Mouse (Mus musculus): ENCODE data around the gene Tmem156.

Gene Tmem156

DNA sequence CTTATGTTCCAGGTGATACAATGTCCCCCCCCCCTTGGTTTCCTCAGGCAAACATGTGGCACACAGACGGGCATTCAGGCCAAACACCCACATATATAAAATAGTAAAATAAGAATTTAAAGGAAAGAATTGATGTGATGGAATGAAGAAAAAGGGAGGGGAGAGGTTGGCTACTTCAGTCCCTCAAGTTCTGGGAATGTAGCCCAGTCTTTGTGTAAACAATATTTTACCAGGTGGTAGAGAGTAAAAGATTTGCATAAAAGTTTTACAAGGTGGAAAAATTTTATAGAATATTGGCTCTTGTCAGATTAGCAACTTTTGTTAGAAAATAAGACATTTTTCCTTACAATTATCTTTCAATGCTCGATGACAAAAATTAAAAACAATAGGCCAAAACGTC is 4.9 kb upstream of the Tmem156 start:
- DNase-seq: no peak

DNA sequence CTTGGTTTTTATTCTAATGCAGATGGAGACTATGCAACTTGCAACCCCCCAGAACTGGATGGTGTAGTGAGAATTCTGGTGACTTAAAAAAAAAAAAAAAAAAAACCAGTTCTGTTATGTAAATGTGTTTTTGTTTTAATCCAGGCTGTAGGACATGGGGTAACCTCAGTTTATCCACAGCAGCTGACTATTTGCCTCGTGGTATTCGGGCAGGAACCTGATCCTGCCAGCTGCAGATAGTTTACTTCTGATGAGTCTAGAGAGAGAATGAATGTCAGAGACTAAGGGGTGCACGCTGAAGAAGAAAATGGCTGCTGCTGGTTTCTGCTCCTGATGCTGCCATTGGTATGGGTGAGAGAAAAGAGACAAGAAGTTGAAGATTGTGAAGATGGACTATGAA is 4.2 kb upstream of the Tmem156 start:
- no peak for DNase-seq

DNA sequence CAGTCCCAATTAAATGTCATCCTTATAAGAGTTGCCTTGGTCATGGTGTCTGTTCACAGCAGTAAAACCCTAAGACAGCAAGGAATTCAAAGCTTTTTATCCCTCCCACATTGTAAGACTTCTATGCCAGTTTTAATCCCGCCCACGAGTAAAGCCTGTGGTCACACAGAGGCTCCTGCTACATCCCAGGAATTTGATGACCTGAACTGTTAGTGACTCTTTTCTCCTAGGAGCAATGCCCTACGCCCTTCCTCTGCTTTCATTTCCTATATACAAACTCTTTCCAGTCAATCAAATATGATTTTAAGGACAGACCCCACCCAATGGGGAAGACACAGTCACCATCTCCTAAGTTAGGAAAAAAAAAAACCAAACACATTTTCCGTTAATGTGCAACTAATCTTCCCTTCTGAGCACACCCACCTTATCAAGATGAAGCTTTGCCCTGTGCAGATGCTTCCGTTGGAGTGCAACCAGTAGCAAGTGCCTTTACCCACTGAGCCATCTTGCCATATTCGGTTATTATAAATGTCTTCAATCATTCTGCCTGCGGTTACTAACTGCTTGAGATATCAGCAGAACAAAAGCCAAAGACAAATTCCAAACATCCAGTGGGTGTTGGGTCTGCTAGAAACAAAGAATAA is 3.1 kb upstream of the Tmem156 start:
- DNase-seq: peak; percentile 63

DNA sequence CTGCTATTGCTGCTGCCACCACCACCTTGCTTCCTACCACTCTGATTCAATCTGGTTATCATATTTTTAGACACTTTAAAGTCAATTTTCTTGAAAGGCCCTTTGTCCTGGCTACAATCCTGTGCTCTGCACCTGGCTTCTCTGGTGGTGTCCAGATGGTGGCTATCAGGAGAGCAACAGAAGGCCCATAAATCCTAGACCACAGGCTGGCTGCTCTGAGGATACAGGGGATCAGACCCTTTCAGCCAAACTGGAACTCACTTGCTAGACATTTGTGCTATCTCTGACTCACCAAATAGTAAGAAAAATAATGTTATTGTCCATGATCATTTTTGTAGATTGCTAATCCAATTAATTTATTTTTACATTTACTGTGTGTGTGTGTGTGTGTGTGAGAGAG is 1.8 kb upstream of the Tmem156 start:
- DNase-seq: peak; percentile 53

DNA sequence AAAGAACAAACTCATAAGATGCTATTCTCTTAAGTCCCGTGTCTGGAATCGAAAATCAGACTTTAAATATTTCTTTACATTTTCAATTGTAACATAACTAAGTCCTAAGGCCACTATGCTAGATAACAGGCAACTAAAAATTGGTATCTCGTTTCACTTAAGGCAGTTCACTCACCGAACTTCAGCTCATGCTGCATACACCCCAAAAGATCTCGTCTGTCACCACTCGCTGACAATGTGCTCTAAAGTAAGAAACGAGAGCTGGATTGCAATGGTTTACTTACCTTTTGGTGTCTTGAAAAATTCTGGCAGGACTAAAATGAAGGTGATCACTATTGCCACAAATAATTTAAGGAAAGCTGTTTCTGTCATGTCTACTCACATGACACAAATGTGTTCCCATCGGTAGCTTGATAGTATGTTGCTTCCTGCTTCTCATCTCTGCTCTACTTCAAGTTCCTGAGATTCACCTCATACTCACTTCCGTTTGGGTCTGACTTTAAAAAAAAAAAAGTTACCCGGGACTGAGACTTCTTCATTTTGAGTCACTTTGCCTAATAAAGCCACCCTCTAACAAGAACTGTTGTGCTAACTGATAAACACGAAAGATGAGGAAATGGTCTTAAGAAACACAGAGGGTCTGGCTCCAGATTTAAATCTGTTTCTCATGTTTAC is 611 bp downstream of the Tmem156 start:
- peak; percentile 24 for DNase-seq

DNA sequence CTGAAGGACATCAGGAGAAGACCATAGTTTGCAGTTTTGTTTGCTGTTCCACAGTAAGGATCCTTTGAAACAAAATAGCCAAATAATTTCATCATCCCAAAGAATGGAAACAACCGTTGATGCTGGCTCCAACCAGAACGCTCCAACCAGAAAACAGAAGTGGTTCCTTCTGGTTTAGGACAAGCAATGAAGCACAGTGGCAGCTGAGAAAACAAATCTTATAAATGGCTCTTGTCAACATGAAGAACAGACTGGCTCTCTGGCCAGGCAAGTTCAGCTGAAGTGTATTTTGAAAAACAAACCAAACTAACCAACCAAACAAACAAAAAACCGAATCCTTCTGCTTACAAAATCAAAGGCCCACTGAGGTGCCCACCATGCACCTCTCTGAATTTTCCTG is 2.2 kb downstream of the Tmem156 start:
- DNase-seq: peak; percentile 28

DNA sequence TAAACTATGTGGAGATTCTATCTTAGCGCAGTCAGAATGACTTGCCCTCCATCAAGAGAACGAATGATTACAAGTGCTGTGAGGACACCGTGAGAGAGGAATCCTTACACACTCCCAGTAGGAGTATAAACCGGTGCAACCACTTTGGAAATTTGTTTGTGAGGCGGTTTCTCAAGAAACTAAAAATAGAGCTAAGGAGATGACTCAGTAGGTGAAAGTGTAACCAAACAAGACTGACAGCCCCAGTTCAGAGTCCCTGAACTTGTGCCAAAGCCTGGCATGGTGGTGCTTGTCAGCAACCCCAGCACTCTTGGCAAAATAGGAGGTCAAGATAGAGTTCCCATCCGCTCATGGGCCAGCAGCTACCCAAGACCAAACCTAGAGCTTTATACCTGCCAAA is 5.4 kb downstream of the Tmem156 start:
- peak; percentile 93 for DNase-seq

DNA sequence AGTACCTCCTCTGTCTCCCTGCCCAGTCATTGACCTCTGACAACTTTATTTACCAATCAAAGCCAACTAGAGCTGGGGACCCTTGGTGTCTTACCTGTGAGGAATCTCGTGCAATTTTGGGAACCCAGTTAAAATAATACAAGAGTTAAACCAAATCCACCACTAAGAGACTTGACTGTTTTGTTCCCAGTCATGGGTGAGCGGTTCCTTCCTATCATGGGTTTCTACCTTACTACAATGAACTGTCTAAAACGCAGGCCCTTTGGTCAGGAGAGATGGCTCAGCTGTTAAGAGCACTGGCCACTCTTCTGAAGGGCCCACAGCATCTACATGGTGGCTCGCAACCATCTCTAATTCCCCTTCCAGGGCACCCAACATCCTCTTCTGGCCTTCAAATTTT is 10.1 kb downstream of the Tmem156 start:
- peak; percentile 50 for DNase-seq

DNA sequence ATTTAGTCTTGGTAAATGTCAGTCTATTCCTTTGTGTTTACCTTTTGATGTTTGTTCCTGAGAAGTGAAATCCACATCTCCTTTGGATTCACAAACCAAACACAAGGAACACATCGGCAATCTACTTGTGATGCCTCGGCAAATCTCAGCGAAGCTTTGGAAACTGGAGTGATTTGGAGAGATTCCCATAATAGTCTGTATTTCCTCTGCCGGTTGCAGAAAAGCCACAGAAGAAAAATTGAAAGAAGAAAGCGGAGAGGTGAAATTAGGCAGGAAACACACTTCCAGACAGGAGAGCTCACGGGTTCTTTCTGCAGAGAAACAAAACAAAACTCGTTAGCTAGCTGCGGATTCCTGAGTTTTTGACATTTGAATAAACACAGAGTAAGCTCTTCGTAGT is 12.1 kb downstream of the Tmem156 start:
- no peak for DNase-seq

DNA sequence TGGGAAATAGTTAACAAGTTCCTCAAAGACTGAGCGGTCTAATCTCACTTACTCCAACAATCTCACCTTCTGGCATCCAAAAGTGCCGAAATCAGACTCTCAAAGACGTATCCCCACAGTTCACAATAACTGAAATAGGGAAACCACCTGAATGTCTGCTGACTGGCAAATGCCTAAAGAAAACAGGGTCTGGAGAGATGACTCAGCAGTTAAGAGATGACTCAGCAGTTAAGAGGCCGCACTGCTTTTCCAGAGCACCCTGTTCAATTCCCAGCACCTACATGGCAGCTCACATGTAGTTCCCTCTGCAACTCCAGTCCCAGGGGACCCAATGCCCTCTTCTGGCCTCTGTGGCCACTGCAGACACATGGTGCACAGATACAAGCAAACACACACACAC is 13.9 kb downstream of the Tmem156 start:
- DNase-seq: no peak

DNA sequence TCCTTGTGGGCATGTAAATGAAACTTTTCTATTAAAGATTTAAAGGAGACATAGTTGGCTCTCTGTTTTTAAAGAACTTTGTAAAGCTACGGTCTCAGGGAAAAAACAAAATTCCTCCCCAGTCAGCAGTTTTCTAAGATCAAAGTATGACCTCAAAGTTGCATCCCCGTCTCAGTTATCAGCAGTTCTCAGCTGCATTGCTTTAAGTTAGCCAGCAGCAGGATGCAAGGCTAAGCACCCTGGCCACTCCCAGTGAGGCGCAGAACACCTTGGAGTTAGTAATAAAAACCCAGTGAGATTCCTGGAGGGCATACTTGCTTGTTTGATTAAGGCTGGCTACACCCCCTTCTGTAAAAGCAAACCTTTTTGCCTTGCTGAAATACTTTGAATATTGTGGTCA is 15.2 kb downstream of the Tmem156 start:
- DNase-seq: no peak

DNA sequence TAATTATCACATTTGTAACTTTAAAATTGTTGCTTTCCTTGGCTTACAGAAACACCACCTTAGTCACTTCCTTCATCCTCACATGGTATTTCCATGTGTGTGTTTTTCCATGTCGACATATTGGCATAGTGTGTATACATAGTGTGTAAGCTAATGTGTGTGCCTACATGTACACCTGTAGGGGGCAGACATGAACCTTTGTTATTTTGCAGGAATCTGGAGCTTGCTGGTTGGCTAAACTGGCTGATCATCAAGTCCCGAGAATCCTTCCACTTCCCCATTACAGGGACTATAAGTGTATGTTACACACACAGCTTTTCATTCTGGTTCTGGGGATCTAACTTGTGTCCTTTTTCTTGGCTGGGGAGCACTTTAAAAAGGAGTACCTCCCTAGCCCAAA is 15.8 kb downstream of the Tmem156 start:
- no peak for DNase-seq

DNA sequence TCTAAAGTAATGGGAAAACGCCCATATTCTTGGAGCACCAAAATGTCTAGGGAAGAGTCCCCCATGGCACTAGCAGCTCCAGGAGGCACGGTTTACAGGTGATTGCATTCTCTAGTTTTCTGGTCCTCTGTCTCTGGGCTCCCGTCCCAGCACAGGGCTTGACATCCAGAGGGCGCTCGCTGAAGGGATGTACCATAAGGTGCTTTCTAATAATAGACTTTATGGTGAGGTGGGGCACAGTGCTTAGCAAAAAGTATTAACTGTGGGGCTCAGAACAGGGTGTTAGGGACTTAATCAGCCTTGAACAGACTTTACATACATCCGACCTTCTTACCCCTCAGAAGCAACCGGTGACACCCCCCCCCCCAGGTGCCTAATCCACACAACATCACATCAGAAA is 17.2 kb downstream of the Tmem156 start:
- no peak for DNase-seq

DNA sequence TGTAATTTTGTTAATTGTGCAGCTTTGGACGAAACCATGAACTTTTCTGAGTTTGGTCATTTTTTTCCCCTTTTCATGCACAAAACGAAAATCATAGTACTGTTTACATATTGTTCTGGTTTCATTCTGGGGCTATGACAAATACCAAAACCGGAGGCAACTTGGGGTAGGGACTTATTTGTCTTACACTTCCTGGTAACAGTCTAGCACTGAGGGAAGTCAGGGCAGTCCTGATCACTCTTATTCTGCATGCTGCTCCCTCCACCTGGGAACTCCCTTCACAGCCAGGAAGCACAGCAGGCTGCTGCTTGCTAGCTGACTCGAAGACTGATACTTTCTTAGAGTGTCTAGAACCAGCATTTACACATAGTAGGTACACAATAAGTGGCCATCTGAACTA is 18.7 kb downstream of the Tmem156 start:
- no peak for DNase-seq

DNA sequence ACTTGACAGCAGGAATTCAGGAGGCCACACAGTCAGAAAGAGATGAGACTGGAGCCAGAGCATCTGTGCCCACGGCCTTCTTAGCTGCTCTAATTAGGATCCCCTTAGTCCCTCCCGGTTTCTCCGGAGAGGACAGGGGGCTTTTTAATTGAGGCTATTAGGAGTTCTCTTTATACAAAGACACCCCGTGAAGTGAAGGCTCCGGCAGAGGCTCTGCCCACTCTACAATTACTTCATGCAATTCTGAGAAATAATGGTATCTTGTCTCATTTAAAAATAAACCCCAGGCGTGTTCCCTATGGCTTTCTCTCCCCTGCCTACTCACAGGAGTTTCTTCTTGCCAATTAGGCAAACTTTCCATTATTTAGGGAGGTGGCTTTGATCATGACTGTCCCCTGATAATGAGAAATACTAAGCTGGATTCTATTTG is 20.2 kb downstream of the Tmem156 start:
- DNase-seq: no peak

DNA sequence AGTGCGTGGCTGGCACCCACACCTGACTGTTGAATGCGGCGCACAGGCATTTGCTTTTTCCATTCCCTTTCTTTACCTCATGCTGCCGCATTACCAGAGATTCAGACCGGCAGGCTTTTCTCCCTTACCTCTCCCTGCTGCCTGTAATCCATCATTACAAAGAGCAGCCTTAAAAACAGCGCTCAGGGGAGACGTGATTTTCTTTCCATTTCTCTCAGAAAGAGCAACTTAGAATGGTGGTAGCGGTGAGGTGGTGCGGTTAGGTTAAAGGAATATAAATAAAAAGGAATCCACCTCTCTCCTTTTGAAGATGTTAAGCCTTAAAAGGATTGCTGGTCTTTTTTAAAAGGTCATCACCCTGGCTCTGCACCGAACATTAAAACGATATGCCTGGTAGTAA is 22.1 kb downstream of the Tmem156 start:
- DNase-seq: peak; percentile 22

DNA sequence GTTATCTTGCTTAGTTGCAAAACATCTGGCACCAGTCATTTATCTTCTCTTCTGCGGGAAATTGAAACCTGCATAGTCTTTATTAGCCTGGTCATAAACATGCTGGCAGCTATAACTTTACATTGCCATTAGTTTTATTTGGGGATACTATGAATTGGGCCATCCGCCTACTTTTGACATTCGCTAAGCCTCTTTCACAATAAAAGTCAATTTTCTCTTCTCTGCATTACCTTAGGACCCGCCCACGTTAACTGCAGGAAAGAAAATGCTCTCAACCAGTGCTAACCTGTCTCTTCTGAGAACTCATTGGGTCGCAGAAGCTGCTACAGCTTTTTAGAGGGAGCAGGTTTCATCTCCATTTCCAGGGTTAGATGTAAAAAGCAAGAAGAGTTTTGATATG is 23.8 kb downstream of the Tmem156 start:
- peak; percentile 61 for DNase-seq

DNA sequence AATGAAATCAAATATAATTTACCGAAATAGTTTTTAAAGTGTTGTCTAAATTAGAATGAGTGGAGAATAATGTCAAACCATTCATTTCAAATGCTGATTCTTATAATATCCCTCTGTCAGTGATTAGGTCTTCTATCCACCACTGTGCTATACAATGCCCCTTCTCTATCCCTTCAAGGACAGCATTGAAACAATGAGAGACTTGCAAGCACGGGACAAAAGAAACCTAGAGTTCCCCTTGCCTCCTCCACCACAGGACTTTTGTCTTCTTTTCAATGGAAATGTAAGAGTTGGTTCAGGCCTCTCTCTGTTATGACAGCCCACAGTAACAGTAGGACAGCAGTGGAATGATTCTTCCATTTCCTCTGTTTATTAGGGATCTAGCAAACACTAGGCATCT is 28.7 kb downstream of the Tmem156 start:
- no peak for DNase-seq

DNA sequence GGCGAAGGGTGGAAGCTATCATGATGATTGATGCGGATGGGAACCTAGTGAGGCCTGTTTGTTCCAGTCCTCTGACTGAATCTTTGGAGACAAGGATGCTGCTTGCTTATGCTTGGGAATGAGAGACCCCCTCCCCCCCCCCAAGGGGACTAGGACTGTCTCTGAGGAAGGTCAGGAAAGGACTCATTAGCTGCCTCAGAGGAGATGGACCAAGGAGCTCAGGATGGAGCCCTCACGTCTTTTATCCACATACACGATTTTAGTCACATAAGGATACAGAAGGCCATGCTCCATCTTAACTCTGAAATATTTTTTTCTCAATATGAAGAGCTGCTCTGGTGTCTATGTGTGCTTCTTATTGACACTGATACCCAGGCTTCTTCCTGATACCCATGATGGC is 29.7 kb downstream of the Tmem156 start:
- peak; percentile 76 for DNase-seq

DNA sequence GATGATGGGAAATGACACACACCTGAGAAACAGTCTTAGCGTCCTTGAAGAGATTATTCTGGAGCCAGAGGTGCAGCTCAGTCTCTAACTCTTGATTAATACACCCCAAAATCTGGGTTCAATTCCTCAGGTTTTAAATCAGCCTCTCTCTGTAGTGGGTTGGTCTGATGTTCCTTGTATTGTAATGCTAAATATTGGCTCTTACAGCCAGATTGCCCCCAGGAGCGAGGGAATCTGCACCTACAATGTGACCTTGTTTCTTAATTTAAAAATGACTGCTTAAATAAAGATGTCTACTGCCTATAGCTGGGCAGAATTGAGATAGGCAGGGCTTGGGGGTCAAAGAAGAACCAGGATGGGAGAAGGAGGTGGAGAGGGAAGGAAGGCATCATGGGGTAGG is 32.1 kb downstream of the Tmem156 start:
- DNase-seq: no peak

DNA sequence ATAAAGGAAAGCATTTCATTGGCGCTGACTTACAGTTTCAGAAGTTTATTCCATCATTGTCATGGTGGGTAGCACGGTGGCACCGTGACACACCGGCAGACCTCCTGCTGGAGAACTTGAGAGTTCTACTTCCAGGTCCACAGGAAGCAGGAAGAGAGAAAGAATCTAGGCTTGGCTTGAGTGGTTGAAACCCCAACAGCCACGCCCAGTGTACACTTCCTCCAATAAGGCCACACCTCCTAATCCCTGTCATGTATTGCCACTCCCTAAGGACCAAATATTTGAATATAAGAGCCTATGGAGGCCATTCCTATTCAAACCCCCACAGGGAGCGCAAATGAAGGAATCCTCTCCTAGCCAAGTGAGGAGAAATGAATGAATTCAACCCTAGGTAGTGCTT is 34.3 kb downstream of the Tmem156 start:
- DNase-seq: no peak

DNA sequence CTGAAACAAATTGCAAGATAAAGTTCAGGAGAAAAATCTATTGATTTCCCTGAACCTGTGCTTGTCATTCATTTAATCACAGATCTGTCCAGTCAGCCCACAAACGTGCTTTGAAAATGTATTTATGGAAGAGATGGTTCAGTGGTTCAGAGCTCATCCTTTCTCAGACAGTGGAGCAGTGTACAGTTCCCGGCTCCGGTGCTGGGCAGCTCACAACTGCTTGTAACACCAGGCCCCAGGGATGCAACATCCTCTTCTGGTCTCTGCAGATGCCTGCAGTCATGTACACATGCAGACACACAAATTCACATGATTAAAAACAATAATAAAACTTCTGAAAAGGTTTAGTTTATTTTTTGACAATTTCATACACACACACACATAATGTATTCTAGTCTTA is 40.4 kb downstream of the Tmem156 start:
- DNase-seq: no peak

DNA sequence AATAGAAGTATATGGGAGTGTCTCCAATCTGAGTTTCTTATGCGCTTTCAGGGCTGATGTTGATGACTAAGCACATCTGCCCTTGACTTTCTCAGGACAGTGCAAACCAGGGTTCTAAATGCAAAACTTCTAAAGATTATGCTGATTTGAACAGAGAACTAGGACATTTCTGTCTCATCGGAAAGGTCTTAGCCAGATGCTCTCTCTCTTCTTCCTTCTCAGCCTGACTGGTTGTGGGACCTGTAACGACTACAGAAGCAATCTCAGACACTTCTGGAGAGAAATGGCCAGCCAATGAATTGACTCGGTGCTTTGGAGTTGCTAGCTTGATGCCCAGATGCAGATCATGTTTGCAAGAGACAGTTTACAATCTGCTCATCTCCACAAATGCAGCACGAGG is 42.1 kb downstream of the Tmem156 start:
- DNase-seq: no peak

DNA sequence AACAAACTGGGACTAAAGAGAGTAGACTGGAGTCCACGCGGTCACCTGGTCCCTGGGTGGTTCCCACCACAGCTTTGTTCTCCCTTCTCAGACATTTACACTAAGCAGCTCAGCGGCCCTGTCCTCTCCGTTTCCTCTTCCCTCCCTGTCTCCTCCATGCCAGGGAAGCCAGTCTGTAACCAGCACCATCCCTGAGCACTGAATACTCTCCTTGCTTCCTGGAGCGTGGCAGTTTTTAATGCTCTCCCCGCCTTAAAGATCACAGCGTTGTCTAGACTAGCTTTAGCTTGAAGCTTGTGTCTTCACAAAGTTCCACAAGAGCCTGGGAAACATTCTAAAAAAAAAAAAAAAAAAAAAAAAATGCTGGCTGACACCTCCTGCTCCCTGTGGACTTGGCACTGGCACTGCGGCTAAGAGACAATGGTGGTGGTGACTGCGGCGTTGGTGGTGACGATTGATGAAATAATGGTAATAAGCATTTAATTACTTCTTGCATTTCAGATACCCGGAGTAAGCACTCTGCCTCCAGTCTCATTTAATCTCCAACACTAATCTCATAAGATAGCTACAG is 44.6 kb downstream of the Tmem156 start:
- DNase-seq: no peak
